Mouse (Mus musculus) mouse embryonic stem cell (cell line): ENCODE data around the gene Serpinb6c.

Source experiments
- in situ Hi-C, 2 experiments: fragments of 300-500 bp; cut with MboI; formaldehyde crosslinking; loops; 1 replicate in 1 of 2; 3 replicates in 1 of 2; pipeline ENCODE4 v1.14.3; 2019 to 2020; ENCODE audit warnings: low sequenced_read_pairs in 2 of 2, low pct_unique_long_range_greater_than_20kb in 1 of 2, mixed read lengths in 1 of 2; ENCODE audit not compliant: unreplicated experiment in 1 of 2

Gene Serpinb6c

GRCm38 (mm10) chr13:33830751-33831150 lies 74.8 kb downstream of the Serpinb6c start:
- in situ Hi-C loops: no loop called here
